Mouse (Mus musculus) cortical plate, adult 2 months (tissue): ENCODE measurements around the gene Creb3l4. TPM values are rescaled to one million over a fixed set of nuclear protein-coding genes. Genes with fewer than 3 reads are reported as not detected.
A peak's percentile ranks its signal among the peaks of the same experiment; 100 is the strongest.
"Not testable (repeated sequence)": the region's sequence is repeated elsewhere in the genome, so short reads cannot be mapped to it uniquely, and the experiment has no call there.

ENCODE experiments used
- H3K27ac ChIP-seq: fragments of 200-500 bp; 2 replicates; pipeline ENCODE4 v1.5.1; 2012; ENCODE audit warnings: low read length, control low read depth, inconsistent platforms; ENCODE audit not compliant: insufficient read depth
- H3K4me1 ChIP-seq: fragments of 200-500 bp; 2 replicates; pipeline ENCODE4 v1.6.1; 2011; ENCODE audit warnings: low read length; ENCODE audit not compliant: control insufficient read depth, insufficient read depth
- H3K4me3 ChIP-seq: fragments of 200-500 bp; 2 replicates; pipeline ENCODE4 v1.5.1; 2011; ENCODE audit warnings: mild to moderate bottlenecking, low read length, control low read depth; ENCODE audit not compliant: insufficient read depth
- CTCF ChIP-seq: fragments of 200-500 bp; IDR thresholded peaks from 2 replicates; pipeline ENCODE4 v1.5.1; 2011; ENCODE audit warnings: mild to moderate bottlenecking, control low read depth, low read length; ENCODE audit not compliant: insufficient read depth; ENCODE audit errors: extremely low read depth
- POLR2A ChIP-seq: fragments of 200-500 bp; IDR thresholded peaks from 2 replicates; pipeline ENCODE4 v1.6.1; 2011; ENCODE audit warnings: mild to moderate bottlenecking, low read length, control low read depth; ENCODE audit not compliant: insufficient read depth; ENCODE audit errors: extremely low read depth
- polyA plus RNA-seq: library from polyadenylated mRNA; depleted of rRNA; stranded (reverse); fragments of >200 nt; gene quantifications from 2 replicates; pipeline ENCODE4 v1.2.3, GENCODE M21; 2012; rRNA removed

Creb3l4 gene
- polyA plus RNA-seq: 0.27 and 0.49 TPM in 2 replicates

- H3K27ac ChIP-seq: no peak within 1 kb of the TSS
- TF ChIP-seq POLR2A (no peak), CTCF (no peak)
- H3K4me3 ChIP-seq: 0 out of 2 replicates have a peak within 1 kb of the TSS, but pooled peaks have one; percentile 7
- no peaks in the 10 kb centered on the region for H3K4me1 ChIP-seq
These were observed at the start of gene Creb3l4 for GRCm38 (mm10) chr3:90242984-90243775. TSS of gene Creb3l4 (minus strand) at chr3:90243512.

- H3K27ac ChIP-seq: peak within 1 kb of the TSS; percentile 75
- TF ChIP-seq CTCF (no peak), POLR2A (peak; percentile 75)
- H3K4me1 ChIP-seq: peaks cover 2% of the 10 kb centered on the region; the same call in 1 of the 2 replicates
- H3K4me3 ChIP-seq: peak within 1 kb of the TSS; percentile 71
These were observed 49.3 kb upstream of the Creb3l4 start, which contains the start of gene Gatad2b for GRCm38 (mm10) chr3:90292345-90293275. TSS of gene Gatad2b (plus strand) at chr3:90293178.

- Histone ChIP-seq H3K4me1 (peaks cover 2% of the 10 kb centered on the region; the same call in 1 of the 2 replicates), H3K4me3 (peak overlapping the region; percentile 71; the same call in 1 of the 2 replicates), H3K27ac (no peak overlapping the region)
- TF ChIP-seq POLR2A: no peak
These were observed 48.7 kb upstream of the Creb3l4 start for GRCm38 (mm10) chr3:90291982-90292344.

GRCm38 (mm10) chr3:90290602-90291001, 47.3 kb upstream of the Creb3l4 start:
- Histone ChIP-seq H3K4me1 (peaks cover 2% of the 10 kb centered on the region; the same call in 1 of the 2 replicates), H3K4me3 (no peak overlapping the region), H3K27ac (no peak overlapping the region)
- TF ChIP-seq POLR2A (no peak), CTCF (peak; percentile 32; the same call in 1 of the 2 replicates)

- H3K4me1 ChIP-seq, H3K27ac ChIP-seq, H3K4me3 ChIP-seq: not testable (repeated sequence)
These were observed 46.1 kb upstream of the Creb3l4 start for GRCm38 (mm10) chr3:90289403-90289802.

GRCm38 (mm10) chr3:90284150-90284549, 40.8 kb upstream of the Creb3l4 start:
- Histone ChIP-seq H3K4me1 (no peaks in the 10 kb centered on the region), H3K4me3 (no peak overlapping the region), H3K27ac (no peak overlapping the region)
- TF ChIP-seq CTCF (no peak), POLR2A (no peak)

GRCm38 (mm10) chr3:90280708-90281107, 37.4 kb upstream of the Creb3l4 start:
- no peak for TF ChIP-seq CTCF
- TF ChIP-seq POLR2A: no peak
- Histone ChIP-seq H3K27ac (peak overlapping the region; percentile 72), H3K4me1 (no peaks in the 10 kb centered on the region), H3K4me3 (no peak overlapping the region)

- peak overlapping the region; percentile 72; the same call in 1 of the 2 replicates for H3K27ac ChIP-seq
These were observed 36.4 kb upstream of the Creb3l4 start for GRCm38 (mm10) chr3:90279743-90280142.

GRCm38 (mm10) chr3:90279216-90279615, 35.9 kb upstream of the Creb3l4 start:
- no peak overlapping the region for H3K27ac ChIP-seq
- no peak for TF ChIP-seq POLR2A
- no peak for TF ChIP-seq CTCF
- H3K4me1 ChIP-seq: no peaks in the 10 kb centered on the region
- no peak overlapping the region for H3K4me3 ChIP-seq

More at GRCm38 (mm10) chr3:90279743-90280142, 36.4 kb upstream of the Creb3l4 start:
- Histone ChIP-seq H3K4me1 (no peaks in the 10 kb centered on the region), H3K4me3 (no peak overlapping the region)
- no peak for TF ChIP-seq CTCF
- no peak for TF ChIP-seq POLR2A
